Mouse (Mus musculus): ENCODE results near the gene Smdt1. TPM values are rescaled to one million over a fixed set of nuclear protein-coding genes. Genes with fewer than 3 reads are reported as not detected.
"Not testable (repeated sequence)": the region's sequence is repeated elsewhere in the genome, so short reads cannot be mapped to it uniquely, and the experiment has no call there.

Gene Smdt1
- polyA plus RNA-seq, 1 experiment from 2014 or later = 299 TPM

- Histone ChIP-seq H3K27ac (ENCODE audit: poor library complexity, severe bottlenecking) (no peak overlapping the region), H3K27me3 (replicated peaks) (no peaks in the 10 kb centered on the region), H3K4me2 (no peak overlapping the region), H3K4me1 (replicated peaks) (peaks cover 26% of the 10 kb centered on the region), H3K4me3 (no peak overlapping the region), H3K9me3 (replicated peaks) (no peaks in the 10 kb centered on the region), H3K36me3 (no peaks in the 10 kb centered on the region), H3K9ac (no peak overlapping the region)
- 88% methylated on average over 2 of the region's 2 CpGs for WGBS
- no peak for ATAC-seq (ENCODE audit: insufficient number of reproducible peaks, low FRiP score)
These were observed 43.7 kb downstream of the Smdt1 start for GRCm38 (mm10) chr15:82382441-82382840.

- peaks cover 5% of the 10 kb centered on the region; the same call in 1 of the 2 replicates for H3K4me1 ChIP-seq (replicated peaks)
- no peak overlapping the region for H3K4me3 ChIP-seq
- H3K9ac ChIP-seq = no peak overlapping the region
- H3K36me3 ChIP-seq = no peaks in the 10 kb centered on the region
- no peaks in the 10 kb centered on the region for H3K27me3 ChIP-seq (replicated peaks)
- H3K27ac ChIP-seq (ENCODE audit: poor library complexity, severe bottlenecking) = no peak overlapping the region
- no peak overlapping the region for H3K4me2 ChIP-seq
- WGBS = 81% methylated on average over 2 of the region's 2 CpGs
- no peaks in the 10 kb centered on the region for H3K9me3 ChIP-seq (replicated peaks)
- ATAC-seq (ENCODE audit: insufficient number of reproducible peaks, low FRiP score) = no peak
These were observed 47.0 kb downstream of the Smdt1 start for GRCm38 (mm10) chr15:82385729-82386128.

GRCm38 (mm10) chr15:82389916-82390315 is 51.2 kb downstream of the Smdt1 start:
- H3K4me2 ChIP-seq; H3K36me3 ChIP-seq; H3K4me3 ChIP-seq; H3K9me3 ChIP-seq (replicated peaks); ATAC-seq (ENCODE audit: insufficient number of reproducible peaks, low FRiP score); H3K4me1 ChIP-seq (replicated peaks); H3K27me3 ChIP-seq (replicated peaks); H3K27ac ChIP-seq (ENCODE audit: poor library complexity, severe bottlenecking); H3K9ac ChIP-seq: not testable (repeated sequence)
- 88% methylated on average over 10 of the region's 10 CpGs for WGBS

GRCm38 (mm10) chr15:82393922-82394321 is 55.2 kb downstream of the Smdt1 start, which contains the start of gene Cyp2d11:
TSS of gene Cyp2d11 (minus strand) at chr15:82394022.
- not testable (repeated sequence) for H3K4me1 ChIP-seq (replicated peaks); H3K36me3 ChIP-seq
- WGBS = 74% methylated on average over 2 of the region's 2 CpGs

GRCm38 (mm10) chr15:82395955-82396354 is 57.2 kb downstream of the Smdt1 start:
- not testable (repeated sequence) for H3K4me1 ChIP-seq (replicated peaks); H3K27me3 ChIP-seq (replicated peaks); H3K36me3 ChIP-seq; H3K27ac ChIP-seq (ENCODE audit: poor library complexity, severe bottlenecking); H3K9ac ChIP-seq; H3K4me3 ChIP-seq; H3K4me2 ChIP-seq; H3K9me3 ChIP-seq (replicated peaks); ATAC-seq (ENCODE audit: insufficient number of reproducible peaks, low FRiP score)
- WGBS = 75% methylated on average over 3 of the region's 3 CpGs

More at GRCm38 (mm10) chr15:82393922-82394321, 55.2 kb downstream of the Smdt1 start, which contains the start of gene Cyp2d11:
- not testable (repeated sequence) for H3K9ac ChIP-seq; H3K9me3 ChIP-seq (replicated peaks); ATAC-seq (ENCODE audit: insufficient number of reproducible peaks, low FRiP score); H3K4me3 ChIP-seq; H3K27ac ChIP-seq (ENCODE audit: poor library complexity, severe bottlenecking); H3K27me3 ChIP-seq (replicated peaks); H3K4me2 ChIP-seq

Small RNA genes lying within 50 kb of the gene (microRNA-seq; reads per million reads assigned to microRNA genes)
- not detected for gene Mir7684

Other genes with a start within 250 kb of the Smdt1 start
- 8.7 and 11.1 TPM in 2 replicates for gene Ccdc134, start 211.0 kb upstream of the Smdt1 start, polyA plus RNA-seq (2016; fragmentation: Nextera tagmentation; extraction: Ambion mirVana)
- gene Srebf2, start 191.8 kb upstream of the Smdt1 start, polyA plus RNA-seq (2016; fragmentation: Nextera tagmentation; extraction: Ambion mirVana) = 110 and 118 TPM in 2 replicates
- 0.19 and 0.35 TPM in 2 replicates for gene Shisa8, start 126.1 kb upstream of the Smdt1 start, polyA plus RNA-seq (2016; fragmentation: Nextera tagmentation; extraction: Ambion mirVana)
- 0.09 TPM in 1 of 2 replicates, not detected in the other for gene Tnfrsf13c, start 114.6 kb upstream of the Smdt1 start, polyA plus RNA-seq (2016; fragmentation: Nextera tagmentation; extraction: Ambion mirVana)
- 57.9 and 67.0 TPM in 2 replicates for gene Cenpm, start 94.2 kb upstream of the Smdt1 start, polyA plus RNA-seq (2016; fragmentation: Nextera tagmentation; extraction: Ambion mirVana)
- gene 1500009C09Rik, start 86.6 kb upstream of the Smdt1 start, polyA plus RNA-seq (2016; fragmentation: Nextera tagmentation; extraction: Ambion mirVana) = not detected in 2 replicates
- 3.8 and 4.9 TPM in 2 replicates for gene Sept3, start 64.1 kb upstream of the Smdt1 start, polyA plus RNA-seq (2016; fragmentation: Nextera tagmentation; extraction: Ambion mirVana)
- gene Wbp2nl, start 40.0 kb upstream of the Smdt1 start, polyA plus RNA-seq (2016; fragmentation: Nextera tagmentation; extraction: Ambion mirVana) = 0.35 and 0.66 TPM in 2 replicates
- gene Naga, start within 50 bp of the Smdt1 start, polyA plus RNA-seq (2016; fragmentation: Nextera tagmentation; extraction: Ambion mirVana) = 40.5 and 44.6 TPM in 2 replicates
- 9.8 and 9.9 TPM in 2 replicates for gene Pheta2, start within 50 bp of the Smdt1 start, polyA plus RNA-seq (2016; fragmentation: Nextera tagmentation; extraction: Ambion mirVana)
- 475 and 496 TPM in 2 replicates for gene Ndufa6, start 15.4 kb downstream of the Smdt1 start, polyA plus RNA-seq (2016; fragmentation: Nextera tagmentation; extraction: Ambion mirVana)
- 7.3 and 8.0 TPM in 2 replicates for gene Cyp2d22, start 41.3 kb downstream of the Smdt1 start, polyA plus RNA-seq (2016; fragmentation: Nextera tagmentation; extraction: Ambion mirVana)
- not detected in 2 replicates for gene Cyp2d11, start 55.1 kb downstream of the Smdt1 start, polyA plus RNA-seq (2016; fragmentation: Nextera tagmentation; extraction: Ambion mirVana)
- gene Cyp2d10, start 68.2 kb downstream of the Smdt1 start, polyA plus RNA-seq (2016; fragmentation: Nextera tagmentation; extraction: Ambion mirVana) = 0.15 TPM in 1 of 2 replicates, not detected in the other
- gene Cyp2d9, start 94.5 kb downstream of the Smdt1 start, polyA plus RNA-seq (2016; fragmentation: Nextera tagmentation; extraction: Ambion mirVana) = not detected in 2 replicates
- not detected in 2 replicates for gene Cyp2d12, start 216.1 kb downstream of the Smdt1 start, polyA plus RNA-seq (2016; fragmentation: Nextera tagmentation; extraction: Ambion mirVana)